Mouse (Mus musculus): ENCODE data around the gene Zcchc7. TPM values are rescaled to one million over a fixed set of nuclear protein-coding genes. Genes with fewer than 3 reads are reported as not detected.
"Not testable (repeated sequence)": the region's sequence is repeated elsewhere in the genome, so short reads cannot be mapped to it uniquely, and the experiment has no call there.

Gene Zcchc7
- polyA plus RNA-seq, 1 experiment from 2014 or later: 40.8 TPM

- under 1% methylated on average over 55 of the region's 60 CpGs for WGBS
- peak overlapping the region; percentile 93 for H3K4me3 ChIP-seq (ENCODE audit: low read depth, low read length)
- DNase-seq (ENCODE audit: low spot score): peak; percentile 99
Observed at GRCm38 (mm10) chr4:44756134-44756951, 666 bp downstream of the Zcchc7 start.

GRCm38 (mm10) chr4:44757131-44757530, 1.5 kb downstream of the Zcchc7 start:
- not testable (repeated sequence) for H3K4me1 ChIP-seq (ENCODE audit: insufficient read depth, low read depth, low read length); H3K36me3 ChIP-seq (ENCODE audit: insufficient read depth, low read length); H3K27me3 ChIP-seq (replicated peaks; ENCODE audit: insufficient read depth, low read length); ATAC-seq; DNase-seq (ENCODE audit: low spot score); H3K9me3 ChIP-seq (ENCODE audit: low read length)
- Histone ChIP-seq H3K4me3 (ENCODE audit: low read depth, low read length) (peak overlapping the region; percentile 93), H3K4me2 (replicated peaks; ENCODE audit: low read depth, low read length) (peak overlapping the region; percentile 81), H3K27ac (ENCODE audit: low read length) (peak overlapping the region; percentile 95), H3K9ac (replicated peaks; ENCODE audit: low read depth) (peak overlapping the region; percentile 96)
- 4% methylated on average over 10 of the region's 10 CpGs for WGBS

More at GRCm38 (mm10) chr4:44756134-44756951, 666 bp downstream of the Zcchc7 start:
- 0 out of 2 replicates have a peak, but pooled peaks cover 3% of the 10 kb centered on the region for H3K4me1 ChIP-seq (ENCODE audit: insufficient read depth, low read depth, low read length)
- peak; percentile 99 for ATAC-seq
- peak overlapping the region; percentile 81 for H3K4me2 ChIP-seq (replicated peaks; ENCODE audit: low read depth, low read length)
- peak overlapping the region; percentile 95 for H3K27ac ChIP-seq (ENCODE audit: low read length)
- H3K36me3 ChIP-seq (ENCODE audit: insufficient read depth, low read length): no peaks in the 10 kb centered on the region
- TF ChIP-seq EP300 (IDR thresholded peaks at IDR 0.05) (peak; percentile 49; the same call in 1 of the 2 replicates), CTCF (IDR thresholded peaks at IDR 0.05) (peak; percentile 46)
- no peaks in the 10 kb centered on the region for H3K27me3 ChIP-seq (replicated peaks; ENCODE audit: insufficient read depth, low read length)
- no peaks in the 10 kb centered on the region for H3K9me3 ChIP-seq (ENCODE audit: low read length)
- peak overlapping the region; percentile 96 for H3K9ac ChIP-seq (replicated peaks; ENCODE audit: low read depth)

- Histone ChIP-seq H3K36me3 (ENCODE audit: insufficient read depth, low read length) (no peaks in the 10 kb centered on the region), H3K9ac (replicated peaks; ENCODE audit: low read depth) (no peak overlapping the region), H3K4me2 (replicated peaks; ENCODE audit: low read depth, low read length) (no peak overlapping the region), H3K9me3 (ENCODE audit: low read length) (no peaks in the 10 kb centered on the region), H3K27ac (ENCODE audit: low read length) (no peak overlapping the region), H3K27me3 (replicated peaks; ENCODE audit: insufficient read depth, low read length) (no peaks in the 10 kb centered on the region), H3K4me1 (ENCODE audit: insufficient read depth, low read depth, low read length) (no peaks in the 10 kb centered on the region), H3K4me3 (ENCODE audit: low read depth, low read length) (no peak overlapping the region)
- 93% methylated on average over 3 of the region's 3 CpGs for WGBS
- ATAC-seq: no peak
- no peak for TF ChIP-seq CTCF (IDR thresholded peaks at IDR 0.05)
- TF ChIP-seq EP300 (IDR thresholded peaks at IDR 0.05): no peak
- DNase-seq (ENCODE audit: low spot score): no peak
Observed at GRCm38 (mm10) chr4:44774890-44775289, 19.2 kb downstream of the Zcchc7 start.

- Histone ChIP-seq H3K4me1 (ENCODE audit: insufficient read depth, low read depth, low read length) (no peaks in the 10 kb centered on the region), H3K36me3 (ENCODE audit: insufficient read depth, low read length) (no peaks in the 10 kb centered on the region), H3K9ac (replicated peaks; ENCODE audit: low read depth) (no peak overlapping the region), H3K27ac (ENCODE audit: low read length) (no peak overlapping the region), H3K9me3 (ENCODE audit: low read length) (no peaks in the 10 kb centered on the region), H3K4me2 (replicated peaks; ENCODE audit: low read depth, low read length) (no peak overlapping the region), H3K27me3 (replicated peaks; ENCODE audit: insufficient read depth, low read length) (no peaks in the 10 kb centered on the region), H3K4me3 (ENCODE audit: low read depth, low read length) (no peak overlapping the region)
- no peak for ATAC-seq
- no peak for TF ChIP-seq CTCF (IDR thresholded peaks at IDR 0.05)
- no peak for TF ChIP-seq EP300 (IDR thresholded peaks at IDR 0.05)
- DNase-seq (ENCODE audit: low spot score): no peak
- WGBS: 71% methylated on average over 2 of the region's 2 CpGs
Observed at GRCm38 (mm10) chr4:44776651-44777050, 21.0 kb downstream of the Zcchc7 start.

- no peak for ATAC-seq
- 93% methylated on average over 3 of the region's 3 CpGs for WGBS
- Histone ChIP-seq H3K27me3 (replicated peaks; ENCODE audit: insufficient read depth, low read length) (no peaks in the 10 kb centered on the region), H3K9ac (replicated peaks; ENCODE audit: low read depth) (no peak overlapping the region), H3K4me1 (ENCODE audit: insufficient read depth, low read depth, low read length) (no peaks in the 10 kb centered on the region), H3K4me3 (ENCODE audit: low read depth, low read length) (no peak overlapping the region), H3K9me3 (ENCODE audit: low read length) (no peaks in the 10 kb centered on the region), H3K4me2 (replicated peaks; ENCODE audit: low read depth, low read length) (no peak overlapping the region), H3K36me3 (ENCODE audit: insufficient read depth, low read length) (no peaks in the 10 kb centered on the region), H3K27ac (ENCODE audit: low read length) (no peak overlapping the region)
- no peak for TF ChIP-seq EP300 (IDR thresholded peaks at IDR 0.05)
- no peak for TF ChIP-seq CTCF (IDR thresholded peaks at IDR 0.05)
- no peak for DNase-seq (ENCODE audit: low spot score)
Observed at GRCm38 (mm10) chr4:44777101-44777500, 21.4 kb downstream of the Zcchc7 start.

GRCm38 (mm10) chr4:44777711-44778110, 22.0 kb downstream of the Zcchc7 start:
- Histone ChIP-seq H3K9me3 (ENCODE audit: low read length) (no peaks in the 10 kb centered on the region), H3K27ac (ENCODE audit: low read length) (no peak overlapping the region), H3K4me1 (ENCODE audit: insufficient read depth, low read depth, low read length) (no peaks in the 10 kb centered on the region), H3K4me2 (replicated peaks; ENCODE audit: low read depth, low read length) (no peak overlapping the region), H3K27me3 (replicated peaks; ENCODE audit: insufficient read depth, low read length) (no peaks in the 10 kb centered on the region), H3K4me3 (ENCODE audit: low read depth, low read length) (no peak overlapping the region), H3K36me3 (ENCODE audit: insufficient read depth, low read length) (no peaks in the 10 kb centered on the region), H3K9ac (replicated peaks; ENCODE audit: low read depth) (no peak overlapping the region)
- DNase-seq (ENCODE audit: low spot score): no peak
- ATAC-seq: no peak
- no peak for TF ChIP-seq EP300 (IDR thresholded peaks at IDR 0.05)
- no peak for TF ChIP-seq CTCF (IDR thresholded peaks at IDR 0.05)

Measured in lung, postnatal 0 days (tissue).